Mouse (Mus musculus) B cell, adult 2 months (primary cell): Measurements from ENCODE around the gene Tspan5.

Experiments
- DNase-seq, 2 experiments: peaks; one replicate each; pipeline ENCODE4 v3.0.0; 2022

Tspan5 gene

DNA sequence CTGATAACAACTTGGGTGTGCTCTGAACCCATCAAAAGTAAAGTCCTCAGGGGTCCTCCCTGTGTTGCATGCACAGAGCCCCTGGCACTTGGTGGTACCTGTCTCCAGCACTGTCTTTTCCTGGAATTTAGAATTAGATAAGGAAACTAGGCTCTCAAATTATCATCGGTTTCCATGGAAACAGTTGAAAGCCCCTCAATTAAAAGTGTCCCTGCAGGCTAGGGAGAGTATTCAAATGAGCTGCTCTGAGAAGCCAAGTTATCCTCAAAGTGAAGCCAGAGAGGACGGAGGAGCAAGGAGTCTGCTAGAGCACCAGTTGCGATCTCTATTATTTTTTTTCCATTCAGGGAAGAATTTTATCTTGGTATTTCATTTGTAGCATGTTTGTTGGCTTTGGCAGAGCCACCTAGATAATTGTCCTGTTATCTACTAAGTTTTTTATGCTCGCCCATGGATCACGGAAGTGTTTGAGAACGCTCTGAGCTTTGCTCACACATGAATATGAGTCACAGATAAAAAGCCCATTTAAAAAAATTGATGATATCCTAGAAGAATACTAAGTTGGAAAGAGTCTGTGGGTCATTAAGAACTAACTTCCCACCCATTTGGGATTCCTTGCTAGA, 139.8 kb downstream of the Tspan5 start:
- DNase-seq = no peak

DNA sequence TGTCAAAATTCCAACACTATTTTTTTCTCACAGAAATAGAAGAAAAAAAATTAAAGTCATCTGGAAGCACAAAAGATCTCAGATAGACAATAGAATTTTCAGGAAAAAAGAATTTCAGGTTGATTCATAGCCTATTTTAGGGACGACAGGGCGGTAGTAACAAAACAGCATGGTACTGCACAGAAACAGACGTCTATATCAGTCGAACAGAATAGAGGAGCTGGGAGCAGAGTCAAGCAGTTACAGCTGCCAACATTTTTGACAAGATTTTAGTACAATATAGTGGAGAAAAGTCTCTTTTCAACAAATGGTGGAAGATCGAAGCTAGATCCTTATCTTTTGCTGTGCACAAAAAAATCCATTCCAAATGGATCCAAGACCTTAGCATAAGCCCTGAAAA, 144.1 kb downstream of the Tspan5 start:
- DNase-seq = no peak

DNA sequence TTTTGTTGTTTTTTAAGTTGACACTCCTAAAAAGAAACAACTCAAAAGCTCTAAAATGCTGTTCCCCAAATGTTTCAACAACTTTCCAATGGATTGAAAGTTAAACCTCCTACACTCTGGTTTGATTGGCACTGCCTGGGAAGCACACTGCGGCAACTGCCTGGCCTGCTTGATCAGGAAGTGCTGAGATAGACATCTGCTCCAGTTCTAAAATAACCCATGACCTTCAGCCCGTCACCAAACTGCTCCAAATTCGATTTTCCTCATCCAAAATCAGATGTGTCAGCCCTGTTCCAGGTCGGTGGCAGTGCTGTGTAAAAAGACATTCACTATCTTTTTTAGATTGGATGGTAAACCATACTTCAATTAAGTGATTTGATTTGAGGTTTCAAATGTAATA, 147.2 kb downstream of the Tspan5 start:
- no peak for DNase-seq

- peak; percentile 4 to 16 for DNase-seq
These were observed 147.8 kb downstream of the Tspan5 start for GRCm38 (mm10) chr3:138889769-138890295.

DNA sequence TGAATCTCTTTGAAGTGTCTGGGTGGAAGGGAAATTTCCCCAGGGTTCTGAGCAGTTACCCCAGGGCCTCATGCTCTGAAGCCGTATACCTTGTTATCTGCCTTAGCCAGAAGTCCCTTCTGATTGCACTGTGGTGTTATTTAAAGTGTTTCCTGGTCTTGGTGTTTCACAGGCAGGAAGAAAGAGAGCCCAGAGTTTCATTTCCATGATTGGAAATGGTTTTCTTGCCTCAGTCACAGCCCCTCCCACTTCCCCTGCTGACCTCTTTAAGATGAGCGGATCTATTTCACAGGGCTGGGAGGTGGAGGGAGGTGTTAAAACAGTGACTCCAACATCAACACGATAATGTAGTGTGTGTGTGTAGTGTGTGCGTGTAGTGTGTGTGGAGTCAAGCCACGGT, 151.5 kb downstream of the Tspan5 start:
- no peak for DNase-seq

DNA sequence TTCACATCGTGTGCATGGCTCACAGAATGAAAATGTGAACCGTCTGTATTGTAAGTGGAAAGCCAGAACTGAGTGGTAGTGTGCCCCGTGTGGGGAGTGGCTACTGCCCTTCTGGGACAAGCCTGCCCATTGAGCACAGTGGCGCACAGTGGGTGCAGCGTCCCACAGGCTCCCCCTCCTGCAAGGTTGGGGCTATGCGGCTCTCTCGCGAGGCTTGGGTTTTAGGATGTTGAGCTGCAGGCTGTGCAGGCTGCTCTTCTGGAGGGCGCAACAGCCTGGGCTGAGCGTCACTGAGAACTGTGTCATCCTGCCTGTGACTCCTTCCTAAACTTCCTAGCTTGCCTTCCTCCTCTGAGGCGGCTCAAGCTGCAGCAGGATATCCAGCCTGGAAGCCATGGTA, 155.5 kb downstream of the Tspan5 start:
- no peak for DNase-seq

GRCm38 (mm10) chr3:138898055-138898454, 156.1 kb downstream of the Tspan5 start:
- no peak for DNase-seq

GRCm38 (mm10) chr3:138900571-138901141, 158.7 kb downstream of the Tspan5 start:
- DNase-seq = no peak

- DNase-seq = no peak
These were observed 163.7 kb downstream of the Tspan5 start for GRCm38 (mm10) chr3:138905678-138906077.

GRCm38 (mm10) chr3:138906112-138906880, 164.3 kb downstream of the Tspan5 start:
- peak; percentile 37 to 39 for DNase-seq

GRCm38 (mm10) chr3:138909313-138909712, 167.3 kb downstream of the Tspan5 start:
- DNase-seq = no peak

DNA sequence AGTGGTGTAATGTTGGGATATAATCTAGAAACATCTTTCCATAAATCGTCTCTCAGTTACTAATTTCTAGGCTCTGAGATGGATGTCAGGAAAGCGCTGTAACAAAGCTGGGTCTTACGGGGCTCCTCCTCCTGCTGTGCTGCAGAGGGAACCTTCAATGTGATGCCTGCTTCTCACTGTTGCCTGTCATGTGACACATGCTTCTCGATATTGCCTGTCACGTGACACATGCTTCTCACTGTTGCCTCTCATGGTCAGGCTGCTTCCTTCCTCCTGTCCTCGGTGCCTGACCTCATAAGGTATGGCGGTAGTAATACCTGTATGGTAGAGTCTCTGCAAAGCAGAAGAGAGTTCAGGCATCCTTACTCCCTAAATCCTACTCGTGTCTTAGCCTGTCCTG, 170.5 kb downstream of the Tspan5 start:
- DNase-seq = no peak

GRCm38 (mm10) chr3:138914626-138915288, 172.8 kb downstream of the Tspan5 start:
- no peak for DNase-seq

DNA sequence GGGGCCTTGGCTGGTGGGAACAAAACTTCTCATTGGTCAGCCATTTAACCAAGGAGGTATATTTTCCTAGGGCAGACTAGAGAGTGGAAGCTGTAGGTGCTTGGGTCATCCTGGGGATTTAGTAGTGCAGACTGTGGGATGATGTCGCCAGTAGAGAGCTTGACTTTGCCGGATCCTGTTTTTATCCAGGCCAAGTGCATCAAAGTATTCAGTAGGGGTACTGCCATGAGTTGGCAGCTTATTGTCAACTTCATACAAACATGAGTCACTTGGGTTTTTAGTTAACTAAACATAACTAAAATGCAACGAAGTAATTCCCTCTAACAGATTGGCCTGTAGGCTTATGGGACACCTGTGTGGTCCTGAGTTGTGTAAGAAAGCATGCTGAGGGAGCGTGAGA, 174.6 kb downstream of the Tspan5 start:
- no peak for DNase-seq

GRCm38 (mm10) chr3:138917016-138917415, 175.0 kb downstream of the Tspan5 start:
- no peak for DNase-seq

- no peak for DNase-seq
These were observed 176.2 kb downstream of the Tspan5 start for GRCm38 (mm10) chr3:138918241-138918640.

DNA sequence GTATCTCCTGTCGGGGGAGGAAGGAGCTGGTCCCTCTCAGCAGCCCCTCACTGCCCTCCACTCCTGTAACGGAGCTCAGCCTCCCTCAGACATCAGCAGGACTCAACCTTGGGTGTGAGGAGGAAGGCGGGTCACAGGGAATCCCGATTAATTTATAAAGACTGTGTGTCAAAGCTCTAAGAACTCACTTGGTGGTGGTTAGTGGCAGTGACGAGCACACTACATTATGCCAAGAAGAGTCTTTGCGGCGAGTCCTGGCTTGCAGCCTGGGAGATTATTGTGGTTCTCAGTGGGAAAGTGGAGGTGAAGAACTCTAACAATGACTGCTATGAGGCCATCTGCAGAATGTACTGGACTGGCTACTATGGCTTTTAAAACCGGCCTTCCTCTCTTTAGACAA, 184.2 kb downstream of the Tspan5 start:
- no peak for DNase-seq

DNA sequence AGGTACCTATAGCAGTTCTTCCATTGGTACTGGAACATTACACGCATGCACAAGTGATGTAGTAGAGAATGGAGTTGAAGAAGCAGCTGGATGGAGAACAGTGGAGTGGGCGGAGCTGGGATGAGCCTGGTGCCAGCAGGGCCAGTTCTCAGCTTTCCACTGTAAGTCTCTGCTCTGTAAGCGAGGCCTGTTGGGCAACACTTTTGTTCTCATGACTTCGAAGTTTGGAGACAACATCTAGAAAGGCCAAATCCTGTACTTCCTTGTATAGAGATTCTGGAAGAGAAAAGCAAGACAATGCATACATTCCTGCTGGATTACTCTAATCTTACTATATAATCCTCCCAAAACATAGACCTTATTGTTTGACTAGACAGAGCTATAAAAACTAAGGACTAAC, 185.4 kb downstream of the Tspan5 start:
- DNase-seq = no peak

GRCm38 (mm10) chr3:138936780-138937179, 194.8 kb downstream of the Tspan5 start:
- no peak for DNase-seq

DNA sequence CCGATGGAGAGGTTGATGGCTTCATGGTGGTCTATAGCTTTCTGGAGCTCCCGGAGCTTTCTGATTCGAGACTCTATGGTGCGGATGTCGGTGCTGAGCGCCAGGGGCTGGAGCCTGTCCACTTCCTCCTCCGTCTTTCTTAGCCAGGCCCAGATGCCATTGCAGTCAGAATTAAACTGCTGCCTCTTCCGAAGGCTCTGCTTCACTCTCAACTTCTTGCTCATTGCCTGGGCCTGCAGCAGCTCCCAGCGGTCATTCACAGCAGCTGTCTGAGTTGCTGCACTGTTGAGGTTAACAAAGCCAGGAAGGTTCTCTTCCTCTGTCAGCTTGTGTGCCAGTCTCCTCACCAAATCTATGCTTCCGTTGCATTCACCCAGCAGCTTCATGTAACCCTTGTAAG, 195.2 kb downstream of the Tspan5 start:
- no peak for DNase-seq

DNA sequence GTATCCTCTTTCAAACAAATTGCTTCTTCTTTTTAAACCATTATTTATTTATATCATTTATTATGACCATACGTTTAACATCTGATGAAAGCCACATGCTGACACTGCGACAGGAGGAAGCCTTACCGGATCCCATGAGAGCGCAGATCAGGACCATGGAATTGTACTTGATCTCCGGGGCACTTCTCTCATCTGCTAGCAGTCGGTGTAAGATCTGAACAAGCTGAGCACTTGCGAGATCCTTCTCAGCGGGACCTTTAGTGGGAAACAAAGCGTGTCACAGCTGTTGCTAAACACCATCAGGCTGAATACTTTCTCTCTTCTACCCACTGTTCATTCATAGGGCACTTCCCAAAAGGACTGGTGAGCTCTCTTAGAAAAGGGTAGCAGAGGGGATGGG, 199.6 kb downstream of the Tspan5 start:
- no peak for DNase-seq

DNA sequence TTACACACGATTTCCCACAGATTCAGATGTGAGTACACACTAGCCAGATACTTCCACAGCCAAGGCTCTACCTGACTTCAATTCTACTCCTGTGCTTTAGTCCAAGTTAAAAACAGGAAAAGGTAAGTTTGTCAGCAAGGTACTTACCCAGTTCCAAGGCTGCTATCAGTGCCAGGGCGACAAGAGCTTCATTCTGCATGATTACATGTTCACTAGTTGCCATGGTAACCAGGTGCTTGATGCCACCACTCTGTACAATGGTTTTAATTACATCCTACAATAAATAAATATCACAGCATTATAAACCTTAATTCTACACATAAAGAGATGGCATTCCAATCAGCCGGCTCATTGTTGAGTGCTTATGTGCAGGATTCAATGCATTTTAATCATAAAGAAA, 203.5 kb downstream of the Tspan5 start:
- no peak for DNase-seq

- no peak for DNase-seq
These were observed 207.1 kb downstream of the Tspan5 start for GRCm38 (mm10) chr3:138949081-138949480.

DNA sequence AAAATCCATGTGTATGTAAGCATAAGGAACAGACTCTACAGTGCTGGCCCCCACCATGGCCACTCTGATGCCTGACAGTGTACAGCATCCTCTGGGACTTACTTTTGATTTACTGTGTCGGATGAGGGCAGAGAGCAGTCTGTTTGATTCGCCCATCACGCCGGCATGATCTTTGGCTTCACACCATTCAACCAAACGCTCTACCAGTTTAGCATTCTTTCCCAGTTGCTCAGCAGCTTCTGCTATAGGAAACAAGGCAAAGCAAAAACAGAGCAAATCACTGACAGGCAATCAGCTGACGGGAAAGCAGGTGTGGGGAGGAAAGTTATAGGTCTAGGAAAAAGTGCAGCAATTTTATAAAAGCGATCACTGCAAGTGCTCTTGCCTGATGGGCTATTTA, 213.2 kb downstream of the Tspan5 start:
- no peak for DNase-seq
